Mouse (Mus musculus): ENCODE data around the gene Stk39. TPM values are rescaled to one million over a fixed set of nuclear protein-coding genes. Genes with fewer than 3 reads are reported as not detected.

Stk39 gene
- polyA plus RNA-seq, 1 experiment from 2014 or later, result 1.9 TPM

GRCm38 (mm10) chr2:68419746-68420145 is 52.3 kb downstream of the Stk39 start:
- Histone ChIP-seq H3K36me3 (no peaks in the 10 kb centered on the region), H3K9ac (no peak overlapping the region), H3K4me2 (no peak overlapping the region), H3K27ac (no peak overlapping the region), H3K27me3 (no peaks in the 10 kb centered on the region), H3K4me1 (replicated peaks) (peaks cover 16% of the 10 kb centered on the region), H3K9me3 (replicated peaks) (no peaks in the 10 kb centered on the region), H3K4me3 (replicated peaks) (no peak overlapping the region)
- DNase-seq (no peak), ATAC-seq (ENCODE audit: low read depth) (no peak)
- WGBS (ENCODE audit: insufficient replicate concordance), result 73% methylated on average over 7 of the region's 7 CpGs

- no peak overlapping the region for H3K4me3 ChIP-seq (replicated peaks)
- H3K36me3 ChIP-seq, result no peaks in the 10 kb centered on the region
- WGBS (ENCODE audit: insufficient replicate concordance), result 75% methylated on average over 7 of the region's 7 CpGs
- no peaks in the 10 kb centered on the region for H3K9me3 ChIP-seq (replicated peaks)
- peaks cover 13% of the 10 kb centered on the region for H3K4me1 ChIP-seq (replicated peaks)
- DNase-seq (no peak), ATAC-seq (ENCODE audit: low read depth) (no peak)
- no peak overlapping the region for H3K27ac ChIP-seq
- H3K27me3 ChIP-seq, result no peaks in the 10 kb centered on the region
- H3K4me2 ChIP-seq, result no peak overlapping the region
- H3K9ac ChIP-seq, result no peak overlapping the region
Observed at GRCm38 (mm10) chr2:68419165-68419564, 52.9 kb downstream of the Stk39 start.

GRCm38 (mm10) chr2:68417081-68417480 is 55.0 kb downstream of the Stk39 start:
- WGBS (ENCODE audit: insufficient replicate concordance), result 70% methylated on average over 5 of the region's 5 CpGs
- no peaks in the 10 kb centered on the region for H3K9me3 ChIP-seq (replicated peaks)
- no peak for ATAC-seq (ENCODE audit: low read depth)

GRCm38 (mm10) chr2:68415691-68416090 is 56.4 kb downstream of the Stk39 start:
- H3K27ac ChIP-seq, result no peak overlapping the region
- no peaks in the 10 kb centered on the region for H3K9me3 ChIP-seq (replicated peaks)
- H3K27me3 ChIP-seq, result no peaks in the 10 kb centered on the region
- 70% methylated on average over 6 of the region's 6 CpGs for WGBS (ENCODE audit: insufficient replicate concordance)
- no peak overlapping the region for H3K9ac ChIP-seq
- ATAC-seq (ENCODE audit: low read depth), result no peak
- no peak overlapping the region for H3K4me3 ChIP-seq (replicated peaks)
- no peak for DNase-seq
- no peaks in the 10 kb centered on the region for H3K36me3 ChIP-seq
- H3K4me2 ChIP-seq, result no peak overlapping the region
- peaks cover 4% of the 10 kb centered on the region for H3K4me1 ChIP-seq (replicated peaks)

More at GRCm38 (mm10) chr2:68417081-68417480, 55.0 kb downstream of the Stk39 start:
- H3K27me3 ChIP-seq, result no peaks in the 10 kb centered on the region
- H3K27ac ChIP-seq, result no peak overlapping the region
- H3K4me2 ChIP-seq, result no peak overlapping the region
- H3K4me1 ChIP-seq (replicated peaks), result peaks cover 13% of the 10 kb centered on the region
- H3K4me3 ChIP-seq (replicated peaks), result no peak overlapping the region
- no peak overlapping the region for H3K9ac ChIP-seq
- no peak for DNase-seq
- H3K36me3 ChIP-seq, result no peaks in the 10 kb centered on the region

- no peak overlapping the region for H3K4me2 ChIP-seq
- ATAC-seq (ENCODE audit: low read depth) (no peak), DNase-seq (no peak)
- WGBS (ENCODE audit: insufficient replicate concordance), result 68% methylated on average over 5 of the region's 5 CpGs
- H3K27me3 ChIP-seq, result no peaks in the 10 kb centered on the region
- no peaks in the 10 kb centered on the region for H3K36me3 ChIP-seq
- 0 out of 2 replicates have a peak, but pooled peaks cover 7% of the 10 kb centered on the region for H3K4me1 ChIP-seq (replicated peaks)
- no peaks in the 10 kb centered on the region for H3K9me3 ChIP-seq (replicated peaks)
- no peak overlapping the region for H3K4me3 ChIP-seq (replicated peaks)
- no peak overlapping the region for H3K27ac ChIP-seq
- H3K9ac ChIP-seq, result no peak overlapping the region
Observed at GRCm38 (mm10) chr2:68412149-68412548, 59.9 kb downstream of the Stk39 start.

- ATAC-seq (ENCODE audit: low read depth), result no peak
Observed at GRCm38 (mm10) chr2:68411201-68411600, 60.9 kb downstream of the Stk39 start.

GRCm38 (mm10) chr2:68409640-68410215 is 62.3 kb downstream of the Stk39 start:
- H3K4me3 ChIP-seq (replicated peaks), result no peak overlapping the region
- DNase-seq, result no peak
- no peak overlapping the region for H3K4me2 ChIP-seq
- no peak overlapping the region for H3K27ac ChIP-seq
- 81% methylated on average over 12 of the region's 12 CpGs for WGBS (ENCODE audit: insufficient replicate concordance)
- no peak for ATAC-seq (ENCODE audit: low read depth)
- no peaks in the 10 kb centered on the region for H3K9me3 ChIP-seq (replicated peaks)
- no peak overlapping the region for H3K9ac ChIP-seq
- 0 out of 2 replicates have a peak, but pooled peaks cover 7% of the 10 kb centered on the region for H3K4me1 ChIP-seq (replicated peaks)
- no peaks in the 10 kb centered on the region for H3K36me3 ChIP-seq
- no peaks in the 10 kb centered on the region for H3K27me3 ChIP-seq

More at GRCm38 (mm10) chr2:68411201-68411600, 60.9 kb downstream of the Stk39 start:
- Histone ChIP-seq H3K9me3 (replicated peaks) (no peaks in the 10 kb centered on the region), H3K4me1 (replicated peaks) (0 out of 2 replicates have a peak, but pooled peaks cover 7% of the 10 kb centered on the region), H3K4me3 (replicated peaks) (no peak overlapping the region), H3K4me2 (no peak overlapping the region), H3K36me3 (no peaks in the 10 kb centered on the region), H3K9ac (no peak overlapping the region), H3K27me3 (no peaks in the 10 kb centered on the region), H3K27ac (no peak overlapping the region)
- 76% methylated on average over 8 of the region's 8 CpGs for WGBS (ENCODE audit: insufficient replicate concordance)
- DNase-seq, result no peak

- DNase-seq, result no peak
- Histone ChIP-seq H3K9ac (no peak overlapping the region), H3K9me3 (replicated peaks) (no peaks in the 10 kb centered on the region), H3K4me3 (replicated peaks) (no peak overlapping the region), H3K27ac (no peak overlapping the region), H3K4me1 (replicated peaks) (0 out of 2 replicates have a peak, but pooled peaks cover 7% of the 10 kb centered on the region), H3K27me3 (no peaks in the 10 kb centered on the region), H3K4me2 (no peak overlapping the region), H3K36me3 (no peaks in the 10 kb centered on the region)
- 73% methylated on average over 17 of the region's 17 CpGs for WGBS (ENCODE audit: insufficient replicate concordance)
- ATAC-seq (ENCODE audit: low read depth), result no peak
Observed at GRCm38 (mm10) chr2:68408271-68408980, 63.6 kb downstream of the Stk39 start.

GRCm38 (mm10) chr2:68407179-68407950 is 64.7 kb downstream of the Stk39 start:
- H3K27ac ChIP-seq, result no peak overlapping the region
- no peak overlapping the region for H3K4me2 ChIP-seq
- no peak for ATAC-seq (ENCODE audit: low read depth)
- no peaks in the 10 kb centered on the region for H3K9me3 ChIP-seq (replicated peaks)
- no peaks in the 10 kb centered on the region for H3K27me3 ChIP-seq
- no peak overlapping the region for H3K9ac ChIP-seq
- no peak overlapping the region for H3K4me3 ChIP-seq (replicated peaks)
- no peak for DNase-seq
- 61% methylated on average over 12 of the region's 12 CpGs for WGBS (ENCODE audit: insufficient replicate concordance)
- no peaks in the 10 kb centered on the region for H3K36me3 ChIP-seq
- H3K4me1 ChIP-seq (replicated peaks), result 0 out of 2 replicates have a peak, but pooled peaks cover 7% of the 10 kb centered on the region

GRCm38 (mm10) chr2:68406571-68407074 is 65.4 kb downstream of the Stk39 start:
- no peak overlapping the region for H3K4me3 ChIP-seq (replicated peaks)
- no peak overlapping the region for H3K9ac ChIP-seq
- no peak for DNase-seq
- no peak for ATAC-seq (ENCODE audit: low read depth)
- 67% methylated on average over 12 of the region's 12 CpGs for WGBS (ENCODE audit: insufficient replicate concordance)
- no peak overlapping the region for H3K4me2 ChIP-seq
- H3K27ac ChIP-seq, result no peak overlapping the region
- H3K4me1 ChIP-seq (replicated peaks), result 0 out of 2 replicates have a peak, but pooled peaks cover 7% of the 10 kb centered on the region
- H3K36me3 ChIP-seq, result no peaks in the 10 kb centered on the region
- H3K9me3 ChIP-seq (replicated peaks), result no peaks in the 10 kb centered on the region
- H3K27me3 ChIP-seq, result no peaks in the 10 kb centered on the region

GRCm38 (mm10) chr2:68405163-68405715 is 66.8 kb downstream of the Stk39 start:
- no peak overlapping the region for H3K9ac ChIP-seq
- no peaks in the 10 kb centered on the region for H3K27me3 ChIP-seq
- DNase-seq, result no peak
- WGBS (ENCODE audit: insufficient replicate concordance), result 64% methylated on average over 16 of the region's 16 CpGs
- H3K4me3 ChIP-seq (replicated peaks), result no peak overlapping the region
- no peaks in the 10 kb centered on the region for H3K36me3 ChIP-seq
- no peak overlapping the region for H3K27ac ChIP-seq
- no peaks in the 10 kb centered on the region for H3K9me3 ChIP-seq (replicated peaks)
- ATAC-seq (ENCODE audit: low read depth), result no peak
- 0 out of 2 replicates have a peak, but pooled peaks cover 7% of the 10 kb centered on the region for H3K4me1 ChIP-seq (replicated peaks)
- no peak overlapping the region for H3K4me2 ChIP-seq
